Mouse (Mus musculus): Measurements from ENCODE around the gene AU022751.
"Not testable (repeated sequence)": the region's sequence is repeated elsewhere in the genome, so short reads cannot be mapped to it uniquely, and the experiment has no call there.

Gene AU022751

GRCm38 (mm10) chrX:6082954-6083680 is at the start of gene AU022751:
Gene AU022751 (minus strand): TSS chrX:6083419.
- in situ Hi-C loops (cut with MboI): no loop called here

GRCm38 (mm10) chrX:6091996-6092757 is 9.0 kb upstream of the AU022751 start:
- in situ Hi-C loops (cut with MboI): no loop called here

- in situ Hi-C loops (cut with MboI): no loop called here
Observed at GRCm38 (mm10) chrX:6091547-6091946, 8.3 kb upstream of the AU022751 start.

- in situ Hi-C loops (cut with MboI): no loop called here
Observed at GRCm38 (mm10) chrX:6061563-6061962, 21.7 kb downstream of the AU022751 start.

GRCm38 (mm10) chrX:6047936-6048614 is 35.1 kb downstream of the AU022751 start:
- in situ Hi-C loops (cut with MboI): not testable (repeated sequence)

- in situ Hi-C loops (cut with MboI): not testable (repeated sequence)
Observed at GRCm38 (mm10) chrX:6047066-6047935, 35.9 kb downstream of the AU022751 start, which contains the start of gene Nudt11. Gene Nudt11 (plus strand): TSS chrX:6047453.
